Mouse (Mus musculus) embryonic facial prominence, embryonic 12.5 days (tissue): Measurements from ENCODE around the gene Bmp15. TPM values are rescaled to one million over a fixed set of nuclear protein-coding genes. Genes with fewer than 3 reads are reported as not detected.

ENCODE experiments used
- ATAC-seq: fragments of 200-750 bp; cut with Nextera tagmentation; 2 replicates; pipeline ENCODE4 v1.8.0; 2017; ENCODE audit not compliant: insufficient number of reproducible peaks, insufficient read depth, low FRiP score, low TSS enrichment
- H3K27ac ChIP-seq: fragments of 300-500 bp; sonication (generic); 2 replicates; pipeline ENCODE4 v1.5.1; 2016; ENCODE audit warnings: mild to moderate bottlenecking
- H3K27me3 ChIP-seq: fragments of 300-500 bp; sonication (generic); 2 replicates; pipeline ENCODE4 v1.6.1; 2016; ENCODE audit warnings: mild to moderate bottlenecking, moderate library complexity
- H3K36me3 ChIP-seq: fragments of 300-500 bp; sonication (generic); 2 replicates; pipeline ENCODE4 v1.6.1; 2016; ENCODE audit warnings: mild to moderate bottlenecking
- H3K4me1 ChIP-seq: fragments of 300-500 bp; sonication (generic); 2 replicates; pipeline ENCODE4 v1.6.1; 2016
- H3K4me2 ChIP-seq: fragments of 300-500 bp; sonication (generic); replicated peaks from 2 replicates; pipeline ENCODE4 v1.6.1; 2016; ENCODE audit warnings: mild to moderate bottlenecking, moderate library complexity
- H3K4me3 ChIP-seq: fragments of 300-500 bp; sonication (generic); 2 replicates; pipeline ENCODE4 v1.5.1; 2016; ENCODE audit warnings: mild to moderate bottlenecking
- H3K9ac ChIP-seq: fragments of 300-500 bp; sonication (generic); 2 replicates; pipeline ENCODE4 v1.6.1; 2016; ENCODE audit warnings: mild to moderate bottlenecking, moderate library complexity
- H3K9me3 ChIP-seq: fragments of 300-500 bp; sonication (generic); 2 replicates; pipeline ENCODE4 v1.6.1; 2016; ENCODE audit warnings: mild to moderate bottlenecking, moderate library complexity
- WGBS: fragments of 180-500 bp; shearing (Covaris S2); methylation state at CpG from one replicate; pipeline ENCODE4 v1.1.7; 2016; 5-methylcytosine and 5-hydroxymethylcytosine counted together
- polyA plus RNA-seq: library from polyadenylated mRNA; unstranded; fragments of >200 nt; fragmentation: Nextera tagmentation; extraction: Ambion mirVana; gene quantifications from 2 replicates; pipeline ENCODE4 v1.2.1, GENCODE M21; 2016

Bmp15 gene
- 0.06 TPM in 1 of 2 replicates, not detected in the other for polyA plus RNA-seq

GRCm38 (mm10) chrX:6320621-6321020, at the start of gene Bmp15:
Bmp15 (minus strand) TSS chrX:6320721.
- WGBS, result 78% methylated on average over 3 of the region's 3 CpGs
- H3K4me2 ChIP-seq, result no peak within 1 kb of the TSS
- no peak for ATAC-seq

GRCm38 (mm10) chrX:6368822-6369221, 48.3 kb upstream of the Bmp15 start:
- Histone ChIP-seq H3K4me2 (no peak overlapping the region), H3K4me3 (no peak overlapping the region), H3K27ac (no peak overlapping the region), H3K9ac (no peak overlapping the region), H3K27me3 (no peaks in the 10 kb centered on the region), H3K9me3 (no peaks in the 10 kb centered on the region), H3K4me1 (no peaks in the 10 kb centered on the region), H3K36me3 (no peaks in the 10 kb centered on the region)
- WGBS, result 72% methylated on average over 1 of the region's 1 CpGs
- ATAC-seq, result no peak

More at GRCm38 (mm10) chrX:6320621-6321020, at the start of gene Bmp15:
- no peak within 1 kb of the TSS for H3K27ac ChIP-seq
- no peaks in the 10 kb centered on the region for H3K36me3 ChIP-seq
- no peak within 1 kb of the TSS for H3K9ac ChIP-seq
- no peak within 1 kb of the TSS for H3K4me3 ChIP-seq
- no peaks in the 10 kb centered on the region for H3K9me3 ChIP-seq
- H3K4me1 ChIP-seq, result no peaks in the 10 kb centered on the region
- H3K27me3 ChIP-seq, result no peaks in the 10 kb centered on the region

GRCm38 (mm10) chrX:6357503-6358114, 37.1 kb upstream of the Bmp15 start:
- no peak overlapping the region for H3K27ac ChIP-seq
- H3K4me2 ChIP-seq, result no peak overlapping the region
- H3K9ac ChIP-seq, result no peak overlapping the region
- no peaks in the 10 kb centered on the region for H3K27me3 ChIP-seq
- no peaks in the 10 kb centered on the region for H3K4me1 ChIP-seq
- H3K9me3 ChIP-seq, result no peaks in the 10 kb centered on the region
- no peak for ATAC-seq
- no peak overlapping the region for H3K4me3 ChIP-seq
- H3K36me3 ChIP-seq, result no peaks in the 10 kb centered on the region
- WGBS, result 75% methylated on average over 6 of the region's 6 CpGs

- H3K4me1 ChIP-seq, result no peaks in the 10 kb centered on the region
- no peak for ATAC-seq
- H3K4me3 ChIP-seq, result no peak overlapping the region
- no peaks in the 10 kb centered on the region for H3K27me3 ChIP-seq
- WGBS, result 72% methylated on average over 3 of the region's 3 CpGs
- H3K9ac ChIP-seq, result no peak overlapping the region
- H3K27ac ChIP-seq, result no peak overlapping the region
- no peak overlapping the region for H3K4me2 ChIP-seq
- H3K9me3 ChIP-seq, result no peaks in the 10 kb centered on the region
- no peaks in the 10 kb centered on the region for H3K36me3 ChIP-seq
Measured at GRCm38 (mm10) chrX:6356876-6357275, 36.4 kb upstream of the Bmp15 start.

- Histone ChIP-seq H3K27me3 (no peaks in the 10 kb centered on the region), H3K4me1 (no peaks in the 10 kb centered on the region), H3K9me3 (no peaks in the 10 kb centered on the region), H3K4me2 (no peak overlapping the region), H3K4me3 (no peak overlapping the region), H3K27ac (no peak overlapping the region), H3K9ac (no peak overlapping the region), H3K36me3 (no peaks in the 10 kb centered on the region)
- no peak for ATAC-seq
- 73% methylated on average over 1 of the region's 1 CpGs for WGBS
Measured at GRCm38 (mm10) chrX:6345273-6345959, 24.9 kb upstream of the Bmp15 start.

GRCm38 (mm10) chrX:6324056-6324455, 3.5 kb upstream of the Bmp15 start:
- WGBS, result 38% methylated on average over 1 of the region's 1 CpGs
- H3K9ac ChIP-seq, result no peak overlapping the region
- H3K4me2 ChIP-seq, result no peak overlapping the region

GRCm38 (mm10) chrX:6317747-6318146, 2.8 kb downstream of the Bmp15 start:
- ATAC-seq, result no peak
- Histone ChIP-seq H3K36me3 (no peaks in the 10 kb centered on the region), H3K9me3 (no peaks in the 10 kb centered on the region), H3K27ac (no peak overlapping the region), H3K27me3 (no peaks in the 10 kb centered on the region), H3K4me2 (no peak overlapping the region), H3K9ac (no peak overlapping the region), H3K4me1 (no peaks in the 10 kb centered on the region), H3K4me3 (no peak overlapping the region)
- 86% methylated on average over 1 of the region's 1 CpGs for WGBS

More at GRCm38 (mm10) chrX:6324056-6324455, 3.5 kb upstream of the Bmp15 start:
- Histone ChIP-seq H3K36me3 (no peaks in the 10 kb centered on the region), H3K27ac (no peak overlapping the region), H3K4me1 (no peaks in the 10 kb centered on the region), H3K27me3 (no peaks in the 10 kb centered on the region), H3K4me3 (no peak overlapping the region), H3K9me3 (no peaks in the 10 kb centered on the region)
- ATAC-seq, result no peak

Other genes starting within 250 kb of the Bmp15 start
- not detected in 2 replicates for gene AU022751, start 237.3 kb downstream of the Bmp15 start, polyA plus RNA-seq
- 10.8 and 11.2 TPM in 2 replicates for gene Nudt10, start 147.7 kb downstream of the Bmp15 start, polyA plus RNA-seq
- 9.6 and 10.1 TPM in 2 replicates for gene Shroom4, start 79.1 kb upstream of the Bmp15 start, polyA plus RNA-seq